In the genomic region with DNA sequence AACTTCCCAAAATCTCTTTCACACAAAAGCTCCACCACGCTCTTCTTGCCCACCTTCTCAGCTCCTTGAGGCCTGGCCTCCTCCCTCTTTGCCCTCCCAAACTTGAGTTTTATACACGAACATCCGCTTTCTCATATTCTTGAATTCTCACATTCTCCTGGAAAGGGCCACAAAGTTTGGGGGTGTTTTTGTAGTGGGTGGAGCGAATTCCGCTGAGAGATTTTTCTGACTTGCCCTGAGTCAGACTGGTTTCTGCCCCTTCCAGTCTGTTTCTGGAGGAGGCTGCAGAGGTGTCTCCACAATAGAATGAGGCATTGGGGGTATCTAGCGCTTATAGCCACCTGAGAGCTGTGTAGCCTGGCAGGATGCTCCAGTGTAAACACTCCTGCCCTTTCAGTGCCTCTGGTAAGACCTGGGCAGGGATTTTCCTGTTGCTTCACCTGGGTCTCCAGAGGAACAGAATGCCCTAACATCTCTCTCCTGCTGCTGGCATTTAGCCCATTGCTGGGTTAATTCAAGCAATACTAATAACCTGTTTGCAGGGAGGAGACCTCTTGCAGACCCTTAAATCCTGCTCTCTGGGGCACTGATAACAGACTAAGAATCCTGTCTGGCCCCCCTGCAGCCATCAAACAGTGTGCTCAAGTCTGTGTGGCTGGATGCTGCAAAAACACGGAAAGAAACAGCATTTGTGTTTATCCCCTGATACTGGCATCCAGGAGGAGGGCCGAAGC, we compare ENCODE assay signal across 11 mouse cellular contexts. TPM values are rescaled to one million over a fixed set of nuclear protein-coding genes. Genes with fewer than 3 reads are reported as not detected.
A peak's percentile ranks its signal among the peaks of the same experiment; 100 is the strongest.
DNase-seq lines count a peak whose midpoint lies in the region; ATAC-seq and TF ChIP-seq lines count a peak whose summit lies in the region.
"Had no signal": no experiment of that assay in that cellular context is flagged by ENCODE, and none has a peak within 500 bp of the region (broad histone marks: within the 10 kb centered on the region; RNA-seq: fewer than 3 reads in every experiment).

No protein-coding gene starts in this region.

- TF ChIP-seq CTCF in brain, embryonic 14.5 days (IDR thresholded peaks at IDR 0.05; ENCODE audit: borderline replicate concordance, extremely low read depth, insufficient read depth, insufficient read length): no peak
- no peak for TF ChIP-seq CTCF in forebrain, postnatal 0 days (IDR thresholded peaks at IDR 0.05; ENCODE audit: low read depth)

- no peak for TF ChIP-seq POLR2A in brain, embryonic 14.5 days (IDR thresholded peaks at IDR 0.05; ENCODE audit: borderline replicate concordance, extremely low read depth, insufficient read depth, insufficient read length, poor library complexity, severe bottlenecking)

- H3K4me3 ChIP-seq in heart, embryonic 16.5 days (ENCODE audit: low read length): no peak overlapping the region
- H3K4me3 ChIP-seq in forebrain, postnatal 0 days (ENCODE audit: low read depth, low read length): peak overlapping the region; percentile 19; the same call in 1 of the 2 replicates
- peak overlapping the region; percentile 1; the same call in 1 of the 2 replicates for H3K4me3 ChIP-seq in midbrain, embryonic 13.5 days (replicated peaks)
- H3K4me3 ChIP-seq: gastrocnemius, adult 2 months had no signal

- H3K4me2 ChIP-seq in heart, embryonic 16.5 days (ENCODE audit: low read depth, low read length): peak overlapping the region; percentile 59; the same call in 1 of the 2 replicates
- peak overlapping the region; percentile 47 for H3K4me2 ChIP-seq in forebrain, postnatal 0 days (ENCODE audit: low read depth)
- peak overlapping the region; percentile 46 for H3K4me2 ChIP-seq in midbrain, embryonic 13.5 days (replicated peaks)

- no peak overlapping the region for H3K9ac ChIP-seq in heart, embryonic 16.5 days (ENCODE audit: low read length)
- peak overlapping the region; percentile 25; the same call in 1 of the 2 replicates for H3K9ac ChIP-seq in forebrain, postnatal 0 days
- peak overlapping the region; percentile 6 for H3K9ac ChIP-seq in midbrain, embryonic 13.5 days (replicated peaks)

- DNase-seq in heart, postnatal 10 days: no peak
- peak; percentile 77 for DNase-seq in brain, embryonic 14.5 days (ENCODE audit: low read depth)
- no peak for DNase-seq in forebrain, postnatal 0 days
- no peak for DNase-seq in adrenal gland, adult (ENCODE audit: inconsistent age in 2 of 2, low spot score in 1 of 2)
- DNase-seq in urinary bladder, postnatal 25 days (ENCODE audit: low spot score): no peak
- no peak for DNase-seq in left cerebral cortex, postnatal 14 days (ENCODE audit: low spot score in 2 of 2)
- DNase-seq: cerebellum, adult 9-11 months; gastrocnemius, adult 2 months; lung, postnatal 36 days had no signal

- peaks cover 21% of the 10 kb centered on the region for H3K27me3 ChIP-seq in heart, embryonic 16.5 days (ENCODE audit: control insufficient read depth, insufficient read depth, low read length)
- no peaks in the 10 kb centered on the region for H3K27me3 ChIP-seq in forebrain, postnatal 0 days (ENCODE audit: insufficient read depth, low read length)
- no peaks in the 10 kb centered on the region for H3K27me3 ChIP-seq in midbrain, embryonic 13.5 days

- H3K27ac ChIP-seq in heart, embryonic 16.5 days (ENCODE audit: low read length): no peak overlapping the region
- peak overlapping the region; percentile 57; the same call in 1 of the 2 replicates for H3K27ac ChIP-seq in forebrain, postnatal 0 days (ENCODE audit: low read depth, low read length)
- H3K27ac ChIP-seq in midbrain, embryonic 13.5 days: peak overlapping the region; percentile 89

- 71% methylated on average over 8 of the region's 8 CpGs for WGBS in heart, embryonic 16.5 days
- 41% methylated on average over 8 of the region's 8 CpGs for WGBS in forebrain, postnatal 0 days
- WGBS in midbrain, embryonic 13.5 days: 33% methylated on average over 8 of the region's 8 CpGs

- intact Hi-C loops in heart, postnatal 10 days (cut with DNase I): no loop called here
- intact Hi-C loops in left cerebral cortex, postnatal 14 days (cut with DNase I): no loop called here

- no peak for ATAC-seq in heart, embryonic 16.5 days (replicated peaks; ENCODE audit: extremely low read depth, insufficient read depth, low FRiP score)
- ATAC-seq in forebrain, postnatal 0 days: no peak
- ATAC-seq in midbrain, embryonic 13.5 days: no peak

- peaks cover 6% of the 10 kb centered on the region; the same call in 1 of the 2 replicates for H3K4me1 ChIP-seq in heart, embryonic 16.5 days (ENCODE audit: control insufficient read depth, insufficient read depth, low read length)
- H3K4me1 ChIP-seq in forebrain, postnatal 0 days (ENCODE audit: insufficient read depth): peaks cover 29% of the 10 kb centered on the region
- peaks cover 93% of the 10 kb centered on the region for H3K4me1 ChIP-seq in midbrain, embryonic 13.5 days (replicated peaks)

- no peaks in the 10 kb centered on the region for H3K9me3 ChIP-seq in heart, embryonic 16.5 days (replicated peaks; ENCODE audit: control insufficient read depth, low read length)
- no peaks in the 10 kb centered on the region for H3K9me3 ChIP-seq in forebrain, postnatal 0 days (ENCODE audit: low read length)
- no peaks in the 10 kb centered on the region for H3K9me3 ChIP-seq in midbrain, embryonic 13.5 days

- H3K36me3 ChIP-seq in heart, embryonic 16.5 days (ENCODE audit: control insufficient read depth, insufficient read depth): no peaks in the 10 kb centered on the region
- H3K36me3 ChIP-seq in forebrain, postnatal 0 days (ENCODE audit: insufficient read depth): no peaks in the 10 kb centered on the region
- no peaks in the 10 kb centered on the region for H3K36me3 ChIP-seq in midbrain, embryonic 13.5 days

RNA-seq across cellular contexts. Expression of gene Sema5b, which starts 46.3 kb away (rescaled TPM):
- 1.2 and 3.1 TPM in 2 replicates for polyA plus RNA-seq in heart, embryonic 16.5 days (2015; fragmentation: Nextera tagmentation; extraction: Ambion mirVana)
- 1 to 10 TPM; 1.3 to 1.5 TPM for total RNA-seq in heart, postnatal 10 days (2021)
- 68.2 and 68.8 TPM in 2 replicates for polyA plus RNA-seq in brain, embryonic 14.5 days (2012; rRNA removed)
- total RNA-seq in forebrain, postnatal 0 days (2014; rRNA removed): 18.4 and 30.1 TPM in 2 replicates
- 6.3 and 12.8 TPM in 2 replicates for polyA plus RNA-seq in forebrain, postnatal 0 days (2015; fragmentation: Nextera tagmentation; extraction: Ambion mirVana)
- 36.9 and 43.6 TPM in 2 replicates for polyA plus RNA-seq in midbrain, embryonic 13.5 days (2015; fragmentation: Nextera tagmentation; extraction: Ambion mirVana)
- total RNA-seq in left cerebral cortex, postnatal 14 days (2021): 10 to 100 TPM; 17.3 to 21.7 TPM
